ENCODE assay signal across 21 mouse cellular contexts in the genomic region with DNA sequence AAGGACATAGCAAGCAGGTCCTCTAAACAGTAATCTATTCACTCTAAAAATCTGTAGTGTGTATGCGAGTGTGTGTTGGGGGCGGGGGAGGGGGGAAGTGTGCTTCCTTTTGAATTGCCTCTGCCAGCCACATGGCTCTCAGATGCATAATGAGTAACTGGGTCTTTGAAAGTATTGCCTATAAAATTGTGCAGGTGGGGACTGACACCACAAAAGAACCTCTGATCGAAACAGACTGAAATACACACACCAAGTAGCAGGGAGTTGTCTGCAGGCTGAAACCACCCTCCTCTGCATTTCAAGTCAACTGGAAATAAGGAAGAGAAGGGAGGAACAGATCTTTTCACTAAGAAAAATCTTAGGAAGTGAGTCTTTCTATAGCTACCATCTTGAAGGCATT.
DNase-seq lines count a peak whose midpoint lies in the region; ATAC-seq and TF ChIP-seq lines count a peak whose summit lies in the region.
"Had no signal": no experiment of that assay in that cellular context is flagged by ENCODE, and none has a peak within 500 bp of the region (broad histone marks: within the 10 kb centered on the region; RNA-seq: fewer than 3 reads in every experiment).

No protein-coding gene starts in this region.

- H3K4me2 ChIP-seq in limb, embryonic 12.5 days: no peak overlapping the region
- no peak overlapping the region for H3K4me2 ChIP-seq in limb, embryonic 14.5 days (replicated peaks; ENCODE audit: low read depth, low read length, severe bottlenecking)
- H3K4me2 ChIP-seq in hindbrain, embryonic 14.5 days (replicated peaks): no peak overlapping the region
- H3K4me2 ChIP-seq: embryonic facial prominence, embryonic 12.5 days had no signal

- H3K36me3 ChIP-seq in limb, embryonic 10.5 days: no peaks in the 10 kb centered on the region
- no peaks in the 10 kb centered on the region for H3K36me3 ChIP-seq in limb, embryonic 12.5 days
- no peaks in the 10 kb centered on the region for H3K36me3 ChIP-seq in limb, embryonic 14.5 days (ENCODE audit: control insufficient read depth, insufficient read depth, low read length)
- H3K36me3 ChIP-seq in hindbrain, embryonic 14.5 days (replicated peaks; ENCODE audit: control insufficient read depth, insufficient read depth): no peaks in the 10 kb centered on the region
- H3K36me3 ChIP-seq: embryonic facial prominence, embryonic 10.5 days; embryonic facial prominence, embryonic 12.5 days had no signal

- H3K27me3 ChIP-seq in limb, embryonic 10.5 days (ENCODE audit: low read depth, poor library complexity, severe bottlenecking): no peaks in the 10 kb centered on the region
- H3K27me3 ChIP-seq in limb, embryonic 12.5 days: no peaks in the 10 kb centered on the region
- no peaks in the 10 kb centered on the region for H3K27me3 ChIP-seq in limb, embryonic 14.5 days (ENCODE audit: control insufficient read depth, insufficient read depth, low read length)
- no peaks in the 10 kb centered on the region for H3K27me3 ChIP-seq in hindbrain, embryonic 14.5 days (ENCODE audit: control insufficient read depth, insufficient read depth, low read length)
- H3K27me3 ChIP-seq: embryonic facial prominence, embryonic 12.5 days had no signal

- peaks cover 10% of the 10 kb centered on the region for H3K4me1 ChIP-seq in limb, embryonic 10.5 days
- H3K4me1 ChIP-seq in limb, embryonic 12.5 days (replicated peaks): peaks cover 16% of the 10 kb centered on the region
- peaks cover 10% of the 10 kb centered on the region; the same call in 1 of the 2 replicates for H3K4me1 ChIP-seq in limb, embryonic 14.5 days (ENCODE audit: control insufficient read depth, insufficient read depth, low read length)
- H3K4me1 ChIP-seq in hindbrain, embryonic 14.5 days (replicated peaks; ENCODE audit: control insufficient read depth, insufficient read depth, low read length): no peaks in the 10 kb centered on the region
- H3K4me1 ChIP-seq: embryonic facial prominence, embryonic 12.5 days had no signal

- peak; percentile 71; the same call in 1 of the 2 replicates for ATAC-seq in limb, embryonic 12.5 days (ENCODE audit: insufficient number of reproducible peaks, insufficient read depth, low FRiP score, low TSS enrichment, low read depth)
- no peak for ATAC-seq in limb, embryonic 14.5 days (ENCODE audit: low FRiP score, low read depth)
- no peak for ATAC-seq in hindbrain, embryonic 14.5 days (ENCODE audit: low FRiP score)
- ATAC-seq: forebrain, embryonic 14.5 days; forebrain, embryonic 16.5 days had no signal

- no peak for TF ChIP-seq POLR2A in limb, embryonic 14.5 days (IDR thresholded peaks at IDR 0.05; ENCODE audit: borderline replicate concordance, extremely low read depth, insufficient read depth, insufficient read length)

- peak; percentile 48 for DNase-seq in forelimb bud, embryonic 11.5 days (ENCODE audit: low read depth, low spot score)
- no peak for DNase-seq in limb, embryonic 10.5 days (ENCODE audit: low spot score)
- DNase-seq in limb, embryonic 14.5 days (ENCODE audit: low spot score): no peak
- DNase-seq in ovary, postnatal 36 days (ENCODE audit: low spot score): no peak
- DNase-seq in embryo, embryonic 9.5 days (ENCODE audit: extremely low spot score): no peak
- DNase-seq in hindbrain, embryonic 14.5 days (ENCODE audit: low spot score): no peak
- DNase-seq: adrenal gland, adult 2 months; adrenal gland, postnatal 10 days; adrenal gland, postnatal 25 days; cerebellum, adult 11 months; cerebellum, adult 18-20 months; cerebellum, adult 8-10 months; cerebellum, adult 9-11 months; cerebellum, postnatal 14 days; cerebellum, postnatal 36 days; embryo, embryonic 11 days had no signal

- no peaks in the 10 kb centered on the region for H3K9me3 ChIP-seq in limb, embryonic 10.5 days (replicated peaks)
- H3K9me3 ChIP-seq in limb, embryonic 12.5 days: no peaks in the 10 kb centered on the region
- H3K9me3 ChIP-seq in limb, embryonic 14.5 days (ENCODE audit: control insufficient read depth, low read length): no peaks in the 10 kb centered on the region
- H3K9me3 ChIP-seq in hindbrain, embryonic 14.5 days (ENCODE audit: control insufficient read depth, low read length): no peaks in the 10 kb centered on the region
- H3K9me3 ChIP-seq: embryonic facial prominence, embryonic 10.5 days; embryonic facial prominence, embryonic 12.5 days had no signal

- peak overlapping the region; percentile 58; the same call in 1 of the 2 replicates for H3K27ac ChIP-seq in limb, embryonic 10.5 days
- H3K27ac ChIP-seq in limb, embryonic 12.5 days: peak overlapping the region; percentile 18; the same call in 1 of the 2 replicates
- 0 out of 2 replicates have a peak overlapping the region, but pooled peaks have one; percentile 13 for H3K27ac ChIP-seq in limb, embryonic 14.5 days (replicated peaks; ENCODE audit: low read depth, low read length)
- H3K27ac ChIP-seq in hindbrain, embryonic 14.5 days: no peak overlapping the region
- H3K27ac ChIP-seq: embryonic facial prominence, embryonic 10.5 days; embryonic facial prominence, embryonic 12.5 days had no signal

- H3K4me3 ChIP-seq in limb, embryonic 10.5 days: no peak overlapping the region
- H3K4me3 ChIP-seq in limb, embryonic 12.5 days (replicated peaks): no peak overlapping the region
- H3K4me3 ChIP-seq in limb, embryonic 14.5 days (replicated peaks; ENCODE audit: low read length): no peak overlapping the region
- H3K4me3 ChIP-seq in hindbrain, embryonic 14.5 days (replicated peaks; ENCODE audit: low read length): no peak overlapping the region
- H3K4me3 ChIP-seq: embryonic facial prominence, embryonic 10.5 days; embryonic facial prominence, embryonic 12.5 days had no signal

- H3K9ac ChIP-seq in limb, embryonic 12.5 days (replicated peaks): no peak overlapping the region
- no peak overlapping the region for H3K9ac ChIP-seq in limb, embryonic 14.5 days (ENCODE audit: low read depth, low read length, severe bottlenecking)
- no peak overlapping the region for H3K9ac ChIP-seq in hindbrain, embryonic 14.5 days
- H3K9ac ChIP-seq: embryonic facial prominence, embryonic 12.5 days had no signal

- WGBS in limb, embryonic 10.5 days: 58% methylated on average over 3 of the region's 3 CpGs
- 29% methylated on average over 3 of the region's 3 CpGs for WGBS in limb, embryonic 12.5 days
- 23% methylated on average over 3 of the region's 3 CpGs for WGBS in limb, embryonic 14.5 days
- WGBS in hindbrain, embryonic 14.5 days: 52% methylated on average over 3 of the region's 3 CpGs
